Mouse (Mus musculus): ENCODE measurements around the gene Gramd1b.

DNA sequence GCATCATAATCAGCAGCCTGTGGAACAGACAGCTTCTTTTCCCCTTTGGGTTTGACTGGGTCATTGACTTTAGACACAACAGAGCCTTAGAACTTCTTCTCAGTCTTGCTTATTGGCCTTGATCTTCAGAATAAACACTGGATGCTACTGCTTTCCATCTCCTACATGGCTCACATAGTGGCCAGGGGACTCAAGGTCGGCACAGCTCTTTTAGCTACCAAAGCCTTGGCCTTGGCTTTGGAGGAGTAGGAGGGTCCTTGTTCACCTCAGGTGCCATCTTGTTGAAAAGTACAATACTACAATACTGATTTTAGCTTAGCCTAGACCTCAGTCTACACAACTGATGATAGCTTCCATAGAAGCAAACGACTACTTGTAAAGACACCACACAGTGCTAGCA lies 53.6 kb downstream of the Gramd1b start:
- TF ChIP-seq CTCF (IDR thresholded peaks at IDR 0.05; ENCODE audit: borderline replicate concordance, extremely low read depth, insufficient read depth, insufficient read length) (no peak), POLR2A (IDR thresholded peaks at IDR 0.05; ENCODE audit: borderline replicate concordance, extremely low read depth, insufficient read depth, insufficient read length, poor library complexity, severe bottlenecking) (no peak)

Measured in brain, embryonic 14.5 days (tissue).